Mouse (Mus musculus) frontal cortex, adult (tissue): ENCODE measurements around the gene Pde12.
A peak's percentile ranks its signal among the peaks of the same experiment; 100 is the strongest.
"Not testable (repeated sequence)": the region's sequence is repeated elsewhere in the genome, so short reads cannot be mapped to it uniquely, and the experiment has no call there.

ENCODE experiments used
- ATAC-seq: cut with Nextera tagmentation; 2 replicates; pipeline ENCODE4 v1.9.2; 2017; ENCODE audit warnings: mild to moderate bottlenecking, moderate library complexity, mixed read lengths; ENCODE audit not compliant: low TSS enrichment

Pde12 gene

DNA sequence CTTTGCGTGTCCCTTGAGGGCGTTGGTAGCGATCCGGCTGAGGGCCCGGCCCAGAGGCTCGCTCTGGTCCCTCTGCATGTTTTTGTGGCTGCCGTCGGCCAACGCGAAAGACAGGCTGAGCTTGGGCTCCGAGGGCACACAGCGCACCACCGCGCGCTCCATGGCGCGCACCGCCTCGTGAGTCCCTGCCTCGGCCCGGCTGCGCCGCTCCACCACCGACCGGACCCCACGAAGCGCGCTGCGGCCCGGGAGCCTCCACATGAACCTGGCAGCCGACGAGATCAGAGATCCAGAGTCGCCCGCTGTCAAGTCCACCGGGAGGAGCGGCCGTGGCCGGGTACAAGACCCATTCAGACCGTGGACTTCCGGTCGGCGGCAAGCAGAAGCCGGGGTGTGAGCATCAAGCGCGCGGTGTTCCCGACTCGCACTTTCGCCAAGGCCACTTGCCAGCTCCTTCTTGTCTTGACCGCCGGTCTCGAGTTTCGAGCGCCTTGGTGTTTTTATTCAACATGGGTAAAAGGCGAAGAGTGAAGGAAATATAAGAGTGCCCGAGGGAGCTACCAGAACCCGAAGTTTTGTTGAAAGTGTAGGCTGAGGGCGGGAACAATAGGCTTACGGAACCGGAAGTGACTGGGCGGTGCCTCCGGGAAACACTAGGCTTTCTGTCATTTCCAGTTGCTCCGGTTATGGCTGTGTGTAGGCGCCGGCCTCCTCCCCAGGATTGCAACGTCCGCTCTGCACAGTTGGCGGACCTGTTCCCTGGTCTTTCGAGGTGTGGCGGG is at the start of gene Pde12:
Pde12 (minus strand) TSS at position 592 of the 782 bp plus-strand sequence.
- ATAC-seq: peak; percentile 94

DNA sequence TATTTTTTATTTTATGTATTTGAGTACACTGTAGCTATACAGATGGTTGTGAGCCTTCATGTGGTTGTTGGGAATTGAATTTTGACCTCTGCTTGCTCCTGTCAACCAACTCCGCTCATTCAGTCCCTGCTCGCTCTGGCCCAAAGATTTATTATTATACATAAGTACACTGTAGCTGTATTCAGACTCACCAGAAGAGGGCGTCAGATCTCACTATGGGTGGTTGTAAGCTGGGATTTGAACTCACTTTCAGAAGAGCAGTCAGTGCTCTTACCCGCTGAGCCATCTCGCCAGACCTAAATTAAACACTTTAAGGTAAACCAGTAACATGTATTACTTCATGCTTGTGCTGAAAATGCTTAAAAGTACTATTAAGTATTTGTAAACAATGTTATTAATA is 35.6 kb upstream of the Pde12 start:
- ATAC-seq: not testable (repeated sequence)

DNA sequence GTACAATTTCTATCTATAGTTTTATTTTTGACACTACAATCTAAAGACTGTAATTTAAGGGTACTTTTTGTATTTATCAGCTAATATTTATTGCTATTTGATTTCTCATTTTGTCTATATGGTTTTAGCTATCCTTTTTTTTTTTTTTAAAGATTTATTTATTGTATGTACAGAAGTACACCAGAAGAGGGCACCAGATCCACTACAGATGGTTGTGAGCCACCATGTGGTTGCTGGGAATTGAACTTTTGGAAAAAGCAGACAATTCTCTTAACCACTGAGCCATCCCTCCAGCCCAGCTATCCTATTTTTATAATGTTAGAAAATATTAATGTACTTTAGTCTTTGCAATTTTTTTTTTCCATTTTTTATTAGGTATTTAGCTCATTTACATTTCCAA is 28.2 kb upstream of the Pde12 start:
- ATAC-seq: no peak

DNA sequence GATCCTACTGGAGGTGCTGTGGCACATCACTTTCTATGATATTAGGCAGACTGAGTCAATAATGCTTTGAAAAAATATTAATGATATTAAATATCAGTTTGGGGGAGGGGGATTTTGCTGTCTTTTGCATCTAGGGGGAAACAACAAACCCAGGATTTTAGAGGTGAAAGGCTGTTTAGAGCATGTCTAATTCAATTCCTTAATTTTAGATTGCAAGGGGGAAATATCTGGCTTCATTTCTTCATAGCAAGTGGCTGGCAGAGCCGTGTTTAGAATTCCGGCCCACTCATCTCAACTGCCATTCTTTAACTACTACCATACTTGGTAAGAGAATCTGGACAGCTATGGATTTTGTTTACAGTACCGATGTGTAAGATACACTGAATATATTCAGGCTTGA is 23.3 kb upstream of the Pde12 start, which contains the start of gene Dnah12:
Dnah12 (plus strand) TSS at position 301 of the 400 bp plus-strand sequence.
- ATAC-seq: no peak

DNA sequence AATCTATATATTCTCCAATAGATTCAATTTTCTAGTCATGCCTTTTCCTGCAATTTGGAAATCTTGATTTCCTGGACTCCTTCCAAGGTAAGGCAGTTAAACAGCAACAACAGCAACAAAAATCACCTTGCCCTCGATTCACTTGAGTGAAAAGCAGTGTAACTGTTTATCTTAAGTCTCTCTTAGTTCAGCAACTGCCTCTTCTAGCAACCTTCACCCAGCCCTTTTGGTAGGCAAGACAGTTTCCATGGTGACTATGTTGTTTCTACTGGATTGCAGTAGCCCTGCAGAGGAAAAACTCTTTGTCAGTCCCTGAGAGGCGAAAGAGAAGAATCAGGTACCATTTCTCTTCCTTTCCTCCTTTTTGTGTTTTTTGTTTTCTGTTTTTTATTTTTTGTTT is 21.7 kb upstream of the Pde12 start:
- no peak for ATAC-seq

DNA sequence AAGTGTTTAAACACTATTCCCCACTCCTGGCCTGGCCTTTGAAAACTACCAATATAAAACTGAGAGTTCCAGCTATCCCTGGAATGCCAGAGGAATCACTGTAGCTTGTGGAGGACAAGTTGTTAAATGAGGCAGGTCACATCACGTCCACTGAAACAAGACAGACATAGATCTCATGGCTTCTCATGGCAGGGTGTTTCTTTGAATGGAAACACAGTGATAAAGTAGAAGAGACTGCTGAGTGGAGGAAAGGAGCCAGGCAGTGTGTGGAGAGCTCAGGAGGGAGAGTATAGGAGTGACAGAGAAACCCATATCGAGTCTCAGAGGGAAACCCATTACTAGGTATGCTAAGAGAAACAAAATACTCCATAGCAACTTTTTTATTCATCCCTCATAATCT is 21.0 kb upstream of the Pde12 start:
- no peak for ATAC-seq

DNA sequence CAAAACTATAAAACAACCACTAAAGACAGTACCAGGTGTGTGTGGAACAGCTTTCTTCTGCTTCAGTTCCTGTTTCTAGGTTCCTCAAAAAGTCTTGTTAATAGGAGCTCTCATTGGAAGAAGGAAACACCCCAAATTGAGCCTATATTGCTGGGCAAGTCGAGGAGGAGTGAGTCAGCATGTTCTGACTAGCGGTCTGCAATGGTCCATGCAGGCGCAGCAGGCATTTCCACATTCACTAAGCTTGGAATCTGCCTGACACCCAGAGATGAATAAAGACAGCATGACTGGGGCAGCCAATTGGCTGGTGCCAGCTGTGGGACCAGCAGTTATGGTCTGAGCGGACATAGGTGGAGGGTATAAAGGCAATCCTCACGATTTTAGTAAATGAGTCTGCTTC is 6.1 kb upstream of the Pde12 start:
- no peak for ATAC-seq

DNA sequence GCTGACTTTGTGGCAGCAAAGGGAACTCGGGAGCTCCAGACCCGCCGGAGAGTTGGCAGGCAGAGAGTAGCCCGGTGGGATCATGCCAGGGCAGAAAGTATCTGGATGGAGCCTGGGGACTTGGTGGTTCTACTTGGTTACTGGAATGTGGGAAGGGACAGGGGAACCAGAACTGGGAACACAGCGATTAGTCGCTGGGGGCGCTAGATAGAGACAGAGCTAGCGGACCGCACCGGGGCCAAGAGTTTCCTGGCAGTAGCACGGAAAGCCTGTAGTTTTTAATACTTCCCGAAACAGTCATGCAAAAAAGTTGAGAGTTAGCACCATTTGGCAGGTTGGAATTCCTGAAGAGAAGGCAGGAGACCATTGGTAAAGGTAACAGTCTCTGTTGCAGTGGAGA is 5.7 kb upstream of the Pde12 start:
- no peak for ATAC-seq

DNA sequence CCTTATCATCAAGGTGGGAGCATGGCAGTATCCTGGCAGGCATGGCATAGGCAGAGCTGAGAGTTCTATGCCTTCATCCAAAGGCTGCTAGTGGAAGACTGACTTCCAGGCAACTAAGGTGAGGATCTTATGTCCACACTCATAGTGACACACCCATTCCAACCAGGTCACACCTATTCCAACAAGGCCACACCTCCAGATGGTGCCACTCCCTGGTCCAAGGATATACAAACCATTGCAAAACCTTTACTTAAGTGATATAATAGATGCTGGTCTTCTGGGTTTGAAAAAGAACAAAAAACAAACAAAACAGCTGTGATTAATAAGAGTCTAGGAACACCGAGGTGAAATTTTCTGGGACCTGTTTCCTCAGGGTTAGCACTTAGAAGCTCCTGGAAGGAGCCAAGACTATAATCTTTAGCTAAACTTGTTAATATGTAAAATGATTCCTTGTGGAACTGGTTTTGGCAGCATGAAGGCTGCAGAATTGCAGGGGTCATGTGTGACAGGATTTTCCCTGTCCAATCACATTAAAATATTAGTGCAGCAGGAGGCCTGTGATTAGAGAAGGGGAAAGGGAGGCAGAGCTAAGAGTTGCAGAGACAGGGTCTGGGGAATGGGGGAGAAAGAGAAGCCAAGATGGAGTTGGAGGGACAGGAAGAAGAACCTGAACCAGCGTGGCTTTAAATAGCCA is 4.9 kb upstream of the Pde12 start:
- not testable (repeated sequence) for ATAC-seq

DNA sequence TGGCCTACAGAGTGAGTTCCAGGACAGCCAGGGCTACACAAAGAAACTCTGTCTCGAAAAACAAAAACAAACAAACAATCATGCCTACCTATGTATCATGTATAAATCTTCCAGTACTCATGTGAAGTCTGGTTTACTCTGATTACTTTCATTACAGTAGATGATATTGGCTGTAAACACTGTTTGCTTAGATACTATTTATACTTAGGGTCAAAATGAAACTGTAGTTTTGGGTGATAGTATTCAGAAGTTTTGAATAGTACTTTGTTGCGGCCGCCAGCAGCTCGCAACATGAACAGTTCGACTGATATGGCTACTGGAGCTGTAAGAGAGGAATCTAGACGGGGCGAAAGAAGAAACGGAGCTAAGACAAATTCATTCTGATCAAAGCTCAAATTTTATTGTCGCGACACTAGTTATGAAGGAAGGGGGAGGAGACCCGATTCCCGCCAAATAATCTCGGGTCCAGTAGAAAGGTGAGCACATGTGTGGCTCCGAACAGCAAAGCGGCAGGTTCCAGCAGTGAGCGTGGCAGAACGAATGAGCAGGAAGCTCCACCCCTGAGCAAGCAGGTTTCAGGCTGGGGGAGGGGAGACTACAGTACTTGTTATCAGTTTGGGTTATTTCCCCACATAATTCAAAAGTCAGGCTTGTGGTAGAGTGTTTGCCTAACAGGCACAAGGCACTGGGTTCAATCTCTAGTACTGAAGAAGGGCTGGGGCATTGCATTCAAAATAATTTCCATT is 2.4 kb upstream of the Pde12 start:
- ATAC-seq: not testable (repeated sequence)

DNA sequence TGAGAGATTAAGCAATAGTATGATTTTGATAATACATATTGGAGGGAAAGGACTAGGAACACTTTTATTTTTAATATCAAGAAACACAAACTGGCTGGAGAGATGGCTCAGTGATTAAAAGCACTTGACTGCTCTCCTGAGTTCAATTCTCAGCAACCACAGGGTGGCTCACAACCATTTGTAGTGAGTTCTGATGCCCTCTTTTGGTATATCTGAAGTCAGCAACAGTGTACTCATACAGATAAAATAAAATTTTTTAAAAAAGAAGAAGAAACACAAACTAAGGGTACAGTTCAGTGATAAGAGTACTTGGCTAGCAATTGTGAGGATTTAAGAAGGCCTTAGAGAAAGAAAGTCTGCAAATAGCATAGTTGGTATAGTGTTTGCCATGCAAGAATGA is 1.3 kb upstream of the Pde12 start:
- ATAC-seq: no peak

DNA sequence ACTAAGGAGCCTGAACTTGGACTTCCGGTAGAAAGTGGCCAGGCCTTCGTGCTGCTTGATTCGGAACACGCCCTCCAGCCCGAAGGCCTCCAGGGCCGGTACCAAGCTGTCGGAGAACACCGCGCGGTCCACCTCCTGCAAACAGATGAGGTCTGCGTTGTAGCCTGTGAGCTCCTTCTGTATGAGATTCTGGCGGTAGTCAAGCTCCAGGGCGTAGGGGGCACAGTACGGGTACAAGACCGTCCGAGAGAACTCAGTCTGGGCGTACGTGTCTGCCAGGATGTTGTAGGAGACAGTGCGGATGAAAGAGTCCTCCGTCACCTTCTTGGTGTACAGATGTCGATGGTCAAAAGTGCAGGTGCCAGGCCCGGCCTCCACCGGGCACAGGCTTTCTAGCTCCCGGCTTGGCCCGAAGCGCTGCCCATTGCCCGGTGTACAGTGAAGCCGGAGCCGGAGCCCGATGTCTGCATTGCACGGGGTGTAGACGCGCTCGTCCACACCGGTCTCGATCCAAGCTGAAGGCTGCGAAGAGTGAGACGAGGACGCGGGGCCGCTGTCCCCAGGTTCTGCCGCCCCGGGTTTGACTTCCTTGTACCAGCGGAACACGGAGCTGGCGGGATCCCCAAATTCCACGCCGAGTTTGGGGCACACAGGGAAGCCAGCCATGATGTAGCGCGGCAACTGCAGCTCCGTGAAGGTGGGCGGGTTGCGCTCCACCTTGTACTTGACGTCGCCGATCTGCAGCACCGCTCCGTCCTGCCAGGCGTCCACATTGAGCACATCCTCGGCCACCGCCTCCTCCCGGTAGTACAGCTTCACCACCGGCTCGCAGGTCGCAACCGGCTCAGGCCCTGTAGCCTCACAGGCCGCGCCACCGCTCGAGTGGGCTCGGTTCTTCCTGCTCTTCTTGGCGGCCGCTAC is 1.1 kb downstream of the Pde12 start:
- peak; percentile 72 for ATAC-seq

DNA sequence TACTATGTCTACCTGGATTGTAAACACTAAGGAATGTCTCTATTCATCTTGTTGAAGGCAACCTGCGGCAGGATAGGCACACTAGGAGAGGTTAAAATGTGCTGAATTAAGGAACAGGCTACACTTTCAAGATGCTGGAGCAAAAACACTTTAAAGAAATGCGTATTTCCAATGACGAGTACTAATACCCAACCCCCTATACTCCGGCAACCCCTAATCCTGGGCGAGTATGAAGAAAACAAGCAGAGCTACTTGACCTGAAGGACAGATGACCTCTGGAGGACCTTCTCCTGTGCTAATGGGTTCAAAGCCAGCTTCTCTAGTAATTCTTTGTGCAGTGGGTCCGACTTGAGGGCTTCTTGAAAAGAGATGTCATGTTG is 1.7 kb downstream of the Pde12 start:
- ATAC-seq: no peak

DNA sequence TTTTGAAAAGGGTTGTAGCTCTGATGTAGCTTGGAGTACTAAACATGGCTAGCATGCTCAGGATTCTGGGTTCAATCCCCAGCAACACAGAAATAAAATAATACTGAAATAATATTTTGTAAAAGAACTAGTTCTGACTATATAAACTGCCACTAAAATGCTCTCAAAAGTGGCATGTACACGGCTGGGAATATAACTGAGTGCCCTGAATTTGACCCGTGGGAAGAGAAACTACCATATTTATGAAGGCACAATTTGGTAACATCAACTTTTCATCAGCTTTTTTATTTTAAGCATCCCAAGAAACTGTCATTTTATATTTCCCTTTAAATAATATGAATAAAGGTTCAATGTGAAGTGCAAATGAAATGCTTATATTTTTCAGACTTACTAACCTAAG is 5.8 kb downstream of the Pde12 start:
- ATAC-seq: no peak

DNA sequence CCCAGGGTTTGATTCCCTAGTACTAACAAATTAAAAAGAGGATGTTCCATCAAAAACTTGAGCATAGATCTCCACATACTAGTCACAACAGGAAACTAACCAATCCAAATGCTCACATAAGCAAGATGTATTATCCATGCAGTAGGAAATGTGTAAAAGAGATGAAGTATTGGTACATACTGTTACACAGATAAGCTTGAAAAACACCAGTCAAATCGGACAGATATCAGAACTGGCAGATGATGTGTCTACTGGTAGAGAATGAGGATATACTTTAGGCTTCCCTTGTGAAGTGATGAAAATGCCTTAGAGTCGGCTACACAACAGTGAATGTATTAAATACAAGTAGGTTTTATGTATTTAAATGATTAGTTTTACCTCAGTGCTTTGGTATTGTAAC is 7.2 kb downstream of the Pde12 start:
- no peak for ATAC-seq

DNA sequence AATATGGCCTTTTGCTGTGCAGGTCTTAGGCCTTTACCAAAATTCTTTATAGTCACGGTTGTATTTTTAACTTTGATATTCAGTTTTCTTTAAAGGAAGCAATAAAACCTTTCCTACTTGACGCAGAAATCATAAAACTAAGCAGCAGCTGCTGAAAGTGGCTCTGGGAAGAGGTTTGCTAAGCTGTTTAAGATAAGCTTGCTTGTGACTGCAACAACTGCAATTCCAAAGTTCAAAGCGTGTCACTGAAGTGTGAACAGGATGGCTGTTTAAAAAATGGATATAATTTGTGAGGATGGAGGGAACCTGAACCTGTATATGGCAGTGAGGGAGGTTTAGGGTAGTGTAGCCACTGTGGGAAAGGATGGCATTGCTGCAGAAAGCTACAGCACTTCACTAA is 7.7 kb downstream of the Pde12 start:
- ATAC-seq: no peak

DNA sequence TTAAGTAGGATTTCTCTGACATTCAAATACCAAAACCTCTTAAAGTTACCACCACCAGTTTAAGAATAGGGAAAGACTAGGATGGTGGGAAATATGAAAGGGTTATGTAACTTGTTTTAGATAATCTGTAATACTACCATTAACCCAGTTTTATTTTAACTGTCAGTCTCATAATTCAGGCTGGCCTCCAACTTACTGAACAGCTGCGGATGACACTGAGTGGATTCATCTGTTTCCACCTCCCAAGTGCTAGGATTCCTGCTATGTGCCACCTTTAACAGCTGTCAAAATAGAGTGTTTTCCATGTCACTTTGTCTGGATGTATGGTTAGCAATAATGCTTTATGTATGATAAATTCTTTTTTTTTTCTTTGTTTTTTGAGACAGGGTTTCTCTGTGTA is 9.4 kb downstream of the Pde12 start:
- no peak for ATAC-seq

DNA sequence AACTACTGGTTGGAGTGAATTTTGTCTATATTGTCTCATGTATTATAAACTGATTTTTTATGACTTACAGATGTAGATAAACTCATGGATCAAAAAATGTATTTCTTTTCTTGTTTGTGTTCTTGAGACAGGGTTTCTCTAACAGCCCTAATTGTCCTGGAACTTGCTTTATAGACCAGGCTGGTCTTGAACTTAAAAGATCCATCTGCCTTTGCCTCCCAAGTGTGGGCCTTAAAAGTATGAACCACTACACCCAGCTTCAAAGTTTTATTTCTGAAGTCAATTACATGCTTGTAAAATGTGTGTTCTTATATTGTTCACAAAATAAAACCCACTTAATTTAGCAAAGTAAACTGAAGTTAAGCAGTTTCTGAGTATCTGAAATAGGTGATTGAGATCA is 11.5 kb downstream of the Pde12 start:
- no peak for ATAC-seq

DNA sequence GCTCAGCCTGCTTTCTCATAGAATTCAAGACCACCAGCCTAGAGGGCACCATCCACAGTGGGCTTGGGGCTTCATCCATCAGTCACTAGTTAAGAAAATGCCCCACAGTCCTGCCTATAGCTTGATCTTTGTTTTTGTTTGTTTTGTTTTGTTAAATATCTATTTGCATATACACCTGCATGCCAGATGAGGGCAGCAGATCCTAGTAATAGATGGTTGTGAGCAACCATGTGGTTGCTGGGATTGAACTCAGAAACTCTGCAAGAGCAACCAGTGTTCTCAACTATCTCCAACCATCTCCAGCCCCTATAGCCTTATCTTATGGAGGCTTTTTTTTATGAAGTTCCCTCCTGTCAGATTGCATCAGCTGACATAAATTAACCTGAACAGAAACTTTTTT is 17.8 kb downstream of the Pde12 start:
- no peak for ATAC-seq

DNA sequence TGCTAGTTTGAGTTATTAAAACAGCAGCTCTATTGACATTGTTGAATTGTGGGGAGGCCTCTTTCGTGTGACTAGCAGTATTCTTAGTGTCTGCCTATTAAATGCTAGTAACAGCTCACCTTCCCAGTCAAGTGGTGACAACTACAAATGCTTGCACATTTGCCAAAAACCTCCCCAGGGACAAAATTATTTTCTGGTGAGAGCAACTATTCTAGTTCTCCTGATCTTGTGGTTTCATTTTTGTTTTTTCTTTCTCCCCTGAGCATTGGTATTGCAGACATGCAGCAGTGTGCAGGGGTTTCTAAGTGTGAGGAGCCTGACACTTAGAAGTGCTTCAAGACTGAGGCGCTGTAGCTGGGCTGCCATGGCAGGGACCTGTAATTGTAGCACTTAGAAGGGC is 21.9 kb downstream of the Pde12 start:
- no peak for ATAC-seq

DNA sequence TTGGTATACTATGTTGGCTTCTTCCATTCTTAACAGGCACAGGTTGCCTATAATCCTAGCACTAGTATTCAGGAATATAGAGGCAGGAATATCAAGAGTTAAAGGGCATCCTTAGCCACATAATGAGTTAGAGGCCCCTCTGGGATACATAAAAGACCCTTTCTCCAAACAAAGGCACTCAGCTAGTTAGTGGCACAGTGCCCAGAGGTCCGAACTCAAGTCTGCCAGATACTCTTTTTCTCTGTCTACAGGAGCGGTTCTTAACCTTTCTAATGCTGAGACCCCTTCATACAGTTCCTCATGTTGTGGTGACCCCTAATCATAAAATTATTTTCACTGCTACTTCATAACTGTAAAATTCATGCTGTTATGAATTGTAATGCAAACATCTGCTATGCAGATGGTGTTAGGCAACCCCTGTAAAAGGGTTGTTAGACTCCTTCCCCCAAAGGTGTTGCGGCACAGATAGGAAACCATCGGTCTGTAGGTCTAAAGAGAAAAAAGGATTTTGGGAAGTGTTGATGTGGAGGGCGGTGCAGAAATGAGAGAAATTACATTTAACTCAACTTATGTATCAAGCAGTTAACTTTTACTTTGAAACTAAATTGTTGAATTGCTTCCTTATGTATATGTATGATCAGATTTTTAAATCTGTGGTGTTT is 23.6 kb downstream of the Pde12 start:
- no peak for ATAC-seq
